Mouse (Mus musculus): ENCODE measurements at regions not wholly inside any gene's neighbourhood (a gene's known extent, or its start where the extent isn't known, plus 50 kb on each side); places are given as distances from the start of the nearest gene placed in this dataset.

- no peaks in the 10 kb centered on the region for H3K36me3 ChIP-seq (ENCODE audit: control insufficient read depth, insufficient read depth, low read length)
- no peaks in the 10 kb centered on the region for H3K4me1 ChIP-seq (ENCODE audit: control insufficient read depth, insufficient read depth, insufficient read length, low read length)
- H3K27ac ChIP-seq (ENCODE audit: insufficient read depth, low read depth, low read length) = no peak overlapping the region
- TF ChIP-seq CTCF (IDR thresholded peaks at IDR 0.05; ENCODE audit: extremely low read depth, insufficient read length, insufficient replicate concordance, low read depth, low read length) = no peak
- TF ChIP-seq POLR2A (IDR thresholded peaks at IDR 0.05; ENCODE audit: low read depth, low read length) = no peak
- WGBS = 65% methylated on average over 9 of the region's 9 CpGs
- no peak overlapping the region for H3K4me3 ChIP-seq (ENCODE audit: low read depth, low read length)
- H3K27me3 ChIP-seq (ENCODE audit: control insufficient read depth, insufficient read depth, low read length) = 0 out of 2 replicates have a peak, but pooled peaks cover 5% of the 10 kb centered on the region
Observed at GRCm38 (mm10) chr12:78098765-78099194, 95.3 kb upstream of the Gm6657 start.

DNA sequence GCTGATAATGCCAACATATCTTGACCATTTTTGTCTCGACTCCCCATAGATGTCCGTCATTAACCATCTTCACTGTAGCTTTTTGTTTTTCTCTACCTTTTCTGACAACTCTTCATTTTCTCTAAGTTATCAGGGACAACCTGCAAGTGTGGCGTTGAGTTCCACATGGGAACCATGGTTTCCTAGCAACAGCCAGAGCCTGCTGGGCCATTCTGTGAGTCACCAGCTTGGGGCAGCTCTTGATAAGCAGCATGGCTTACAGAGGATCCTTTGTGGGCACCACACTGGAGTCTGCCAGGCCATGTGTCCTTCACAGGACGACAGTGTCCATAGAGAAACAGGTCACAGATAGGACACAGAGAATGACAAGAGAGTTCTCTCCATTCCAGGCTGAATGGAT is 94.3 kb upstream of the Gm6657 start:
- no peaks in the 10 kb centered on the region for H3K36me3 ChIP-seq (ENCODE audit: control insufficient read depth, insufficient read depth, low read length)
- 0 out of 2 replicates have a peak, but pooled peaks cover 5% of the 10 kb centered on the region for H3K27me3 ChIP-seq (ENCODE audit: control insufficient read depth, insufficient read depth, low read length)
- H3K4me1 ChIP-seq (ENCODE audit: control insufficient read depth, insufficient read depth, insufficient read length, low read length) = no peaks in the 10 kb centered on the region
- H3K27ac ChIP-seq (ENCODE audit: insufficient read depth, low read depth, low read length) = no peak overlapping the region
- WGBS = 48% methylated on average over 4 of the region's 4 CpGs
- no peak for TF ChIP-seq POLR2A (IDR thresholded peaks at IDR 0.05; ENCODE audit: low read depth, low read length)
- no peak for TF ChIP-seq CTCF (IDR thresholded peaks at IDR 0.05; ENCODE audit: extremely low read depth, insufficient read length, insufficient replicate concordance, low read depth, low read length)
- no peak overlapping the region for H3K4me3 ChIP-seq (ENCODE audit: low read depth, low read length)

DNA sequence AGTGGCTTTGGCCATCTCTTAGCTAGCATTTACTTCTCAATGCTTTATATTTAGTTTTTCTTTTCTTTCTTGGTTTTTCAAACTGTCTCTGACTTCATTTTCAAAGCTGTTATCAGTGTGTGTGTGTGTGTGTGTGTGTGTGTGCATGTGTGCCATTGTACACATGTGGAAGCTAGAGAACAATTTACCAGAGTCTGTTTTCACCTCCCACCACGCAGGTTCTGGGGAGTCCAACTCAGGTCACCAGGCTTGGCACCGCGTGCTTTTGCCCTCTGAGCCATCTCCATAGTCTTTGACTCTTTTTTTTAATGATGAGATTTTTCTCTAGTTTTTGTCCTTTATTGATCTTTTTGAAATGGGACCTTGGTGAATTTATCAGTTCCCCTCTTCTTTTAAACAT is 93.3 kb upstream of the Gm6657 start:
- H3K27ac ChIP-seq (ENCODE audit: insufficient read depth, low read depth, low read length) = no peak overlapping the region
- no peaks in the 10 kb centered on the region for H3K4me1 ChIP-seq (ENCODE audit: control insufficient read depth, insufficient read depth, insufficient read length, low read length)
- WGBS = 80% methylated on average over 3 of the region's 3 CpGs
- TF ChIP-seq POLR2A (IDR thresholded peaks at IDR 0.05; ENCODE audit: low read depth, low read length) (no peak), CTCF (IDR thresholded peaks at IDR 0.05; ENCODE audit: extremely low read depth, insufficient read length, insufficient replicate concordance, low read depth, low read length) (no peak)
- H3K27me3 ChIP-seq (ENCODE audit: control insufficient read depth, insufficient read depth, low read length) = peaks cover 6% of the 10 kb centered on the region; the same call in 1 of the 2 replicates
- no peaks in the 10 kb centered on the region for H3K36me3 ChIP-seq (ENCODE audit: control insufficient read depth, insufficient read depth, low read length)
- H3K4me3 ChIP-seq (ENCODE audit: low read depth, low read length) = no peak overlapping the region

- Histone ChIP-seq H3K36me3 (ENCODE audit: control insufficient read depth, insufficient read depth, low read length) (no peaks in the 10 kb centered on the region), H3K4me1 (ENCODE audit: control insufficient read depth, insufficient read depth, insufficient read length, low read length) (no peaks in the 10 kb centered on the region), H3K27me3 (ENCODE audit: control insufficient read depth, insufficient read depth, low read length) (peaks cover 6% of the 10 kb centered on the region), H3K27ac (ENCODE audit: insufficient read depth, low read depth, low read length) (no peak overlapping the region), H3K4me3 (ENCODE audit: low read depth, low read length) (no peak overlapping the region)
- TF ChIP-seq POLR2A (IDR thresholded peaks at IDR 0.05; ENCODE audit: low read depth, low read length) (no peak), CTCF (IDR thresholded peaks at IDR 0.05; ENCODE audit: extremely low read depth, insufficient read length, insufficient replicate concordance, low read depth, low read length) (no peak)
- WGBS = 21% methylated on average over 1 of the region's 1 CpGs
Observed at GRCm38 (mm10) chr12:78109931-78110330, 84.1 kb upstream of the Gm6657 start.

DNA sequence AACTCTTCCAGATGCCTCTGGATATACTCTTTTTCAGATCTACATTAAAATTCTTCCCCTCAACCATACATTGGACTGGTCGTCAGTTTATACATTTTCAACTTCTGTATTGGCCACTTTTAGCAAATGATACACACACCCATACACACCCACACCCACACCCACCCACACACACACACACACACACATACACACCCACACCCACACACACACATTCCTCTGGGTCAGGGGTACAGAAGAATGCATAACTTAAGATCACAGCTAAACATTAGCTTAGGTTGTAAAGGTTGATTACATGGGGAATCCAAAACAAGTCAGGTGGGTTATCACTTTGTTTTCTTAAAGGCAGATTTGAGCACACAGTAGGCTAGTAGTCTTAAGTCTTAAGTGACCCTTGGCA is 75.9 kb upstream of the Gm6657 start:
- 51% methylated on average over 1 of the region's 1 CpGs for WGBS
- Histone ChIP-seq H3K27ac (ENCODE audit: insufficient read depth, low read depth, low read length) (no peak overlapping the region), H3K4me3 (ENCODE audit: low read depth, low read length) (no peak overlapping the region), H3K4me1 (ENCODE audit: control insufficient read depth, insufficient read depth, insufficient read length, low read length) (no peaks in the 10 kb centered on the region), H3K27me3 (ENCODE audit: control insufficient read depth, insufficient read depth, low read length) (no peaks in the 10 kb centered on the region), H3K36me3 (ENCODE audit: control insufficient read depth, insufficient read depth, low read length) (no peaks in the 10 kb centered on the region)
- no peak for TF ChIP-seq POLR2A (IDR thresholded peaks at IDR 0.05; ENCODE audit: low read depth, low read length)
- TF ChIP-seq CTCF (IDR thresholded peaks at IDR 0.05; ENCODE audit: extremely low read depth, insufficient read length, insufficient replicate concordance, low read depth, low read length) = no peak

DNA sequence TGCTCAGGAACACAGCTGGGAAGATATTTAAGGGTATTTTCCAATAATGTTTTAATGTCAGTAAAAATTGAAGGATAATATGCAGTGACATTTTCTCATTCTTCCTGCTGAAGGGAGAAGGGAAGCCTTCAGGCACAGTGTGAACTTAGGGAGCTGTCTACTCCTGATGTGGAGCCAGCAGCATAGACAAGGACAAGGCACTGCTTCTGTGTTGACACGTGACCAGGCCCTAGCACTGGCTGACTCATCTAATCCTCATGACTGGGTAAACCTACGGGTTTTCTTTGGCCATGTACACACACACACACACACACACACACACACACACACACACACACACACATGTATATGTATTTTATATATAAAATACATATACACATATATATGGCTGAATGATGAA is 74.8 kb upstream of the Gm6657 start:
- 75% methylated on average over 2 of the region's 2 CpGs for WGBS
- TF ChIP-seq POLR2A (IDR thresholded peaks at IDR 0.05; ENCODE audit: low read depth, low read length) = no peak
- TF ChIP-seq CTCF (IDR thresholded peaks at IDR 0.05; ENCODE audit: extremely low read depth, insufficient read length, insufficient replicate concordance, low read depth, low read length) = no peak
- H3K36me3 ChIP-seq (ENCODE audit: control insufficient read depth, insufficient read depth, low read length) = no peaks in the 10 kb centered on the region

GRCm38 (mm10) chr12:78119855-78120254 is 74.2 kb upstream of the Gm6657 start:
- Histone ChIP-seq H3K4me1 (ENCODE audit: control insufficient read depth, insufficient read depth, insufficient read length, low read length) (no peaks in the 10 kb centered on the region), H3K36me3 (ENCODE audit: control insufficient read depth, insufficient read depth, low read length) (no peaks in the 10 kb centered on the region), H3K27me3 (ENCODE audit: control insufficient read depth, insufficient read depth, low read length) (no peaks in the 10 kb centered on the region), H3K27ac (ENCODE audit: insufficient read depth, low read depth, low read length) (no peak overlapping the region), H3K4me3 (ENCODE audit: low read depth, low read length) (no peak overlapping the region)
- 24% methylated on average over 5 of the region's 5 CpGs for WGBS
- TF ChIP-seq CTCF (IDR thresholded peaks at IDR 0.05; ENCODE audit: extremely low read depth, insufficient read length, insufficient replicate concordance, low read depth, low read length) (no peak), POLR2A (IDR thresholded peaks at IDR 0.05; ENCODE audit: low read depth, low read length) (no peak)

More for the DNA sequence above, 74.8 kb upstream of the Gm6657 start:
- Histone ChIP-seq H3K27me3 (ENCODE audit: control insufficient read depth, insufficient read depth, low read length) (no peaks in the 10 kb centered on the region), H3K27ac (ENCODE audit: insufficient read depth, low read depth, low read length) (no peak overlapping the region), H3K4me3 (ENCODE audit: low read depth, low read length) (no peak overlapping the region), H3K4me1 (ENCODE audit: control insufficient read depth, insufficient read depth, insufficient read length, low read length) (no peaks in the 10 kb centered on the region)

Data from small intestine, adult 2 months (tissue).